Mouse (Mus musculus) MEL (cell line): ENCODE results near the gene Spsb1.

Experiments
- CHD1 ChIP-seq: IDR thresholded peaks from 2 replicates; pipeline ENCODE4 v1.6.1; 2012; ENCODE audit warnings: low read depth, mild to moderate bottlenecking, inconsistent platforms, low read length, improper control_type of control experiment
- CTCF ChIP-seq, 3 experiments: IDR thresholded peaks in 2 of 3; conservative IDR thresholded peaks in 1 of 3; 2 replicates each; pipeline ENCODE4 v1.5.1; 2011 to 2012; ENCODE audit warnings: low read length in 3 of 3, low read depth in 2 of 3, mild to moderate bottlenecking in 2 of 3, improper control_type of control experiment in 1 of 3, inconsistent platforms in 1 of 3, mixed read lengths in 1 of 3, moderate library complexity in 1 of 3; ENCODE audit not compliant: control insufficient read depth in 1 of 3, insufficient read depth in 1 of 3, poor library complexity in 1 of 3, severe bottlenecking in 1 of 3
- ELF1 ChIP-seq: IDR thresholded peaks from 2 replicates; pipeline ENCODE4 v1.6.1; 2014; ENCODE audit warnings: low read depth, mild to moderate bottlenecking, inconsistent platforms, low read length, improper control_type of control experiment, moderate library complexity
- HCFC1 ChIP-seq: IDR thresholded peaks from 2 replicates; pipeline ENCODE4 v1.6.1; 2012; ENCODE audit warnings: low read depth, mild to moderate bottlenecking, inconsistent platforms, low read length, improper control_type of control experiment, moderate library complexity
- MAFK ChIP-seq: IDR thresholded peaks from 2 replicates; pipeline ENCODE4 v1.6.1; 2011; ENCODE audit warnings: low read depth, mild to moderate bottlenecking, low read length, improper control_type of control experiment, borderline replicate concordance
- SIN3A ChIP-seq: IDR thresholded peaks from 2 replicates; pipeline ENCODE4 v1.6.1; 2012; ENCODE audit warnings: low read length, improper control_type of control experiment, inconsistent platforms
- UBTF ChIP-seq: IDR thresholded peaks from 2 replicates; pipeline ENCODE4 v1.6.1; 2012; ENCODE audit warnings: low read depth, mild to moderate bottlenecking, inconsistent platforms, low read length, improper control_type of control experiment, moderate library complexity, borderline replicate concordance; ENCODE audit not compliant: insufficient read depth
- ZC3H11A ChIP-seq: IDR thresholded peaks from 2 replicates; pipeline ENCODE4 v1.6.1; 2012; ENCODE audit warnings: low read depth, mild to moderate bottlenecking, inconsistent platforms, low read length, improper control_type of control experiment
- ZNF384 ChIP-seq: IDR thresholded peaks from 2 replicates; pipeline ENCODE4 v1.6.1; 2012; ENCODE audit warnings: low read depth, mild to moderate bottlenecking, inconsistent platforms, low read length, improper control_type of control experiment

DNA sequence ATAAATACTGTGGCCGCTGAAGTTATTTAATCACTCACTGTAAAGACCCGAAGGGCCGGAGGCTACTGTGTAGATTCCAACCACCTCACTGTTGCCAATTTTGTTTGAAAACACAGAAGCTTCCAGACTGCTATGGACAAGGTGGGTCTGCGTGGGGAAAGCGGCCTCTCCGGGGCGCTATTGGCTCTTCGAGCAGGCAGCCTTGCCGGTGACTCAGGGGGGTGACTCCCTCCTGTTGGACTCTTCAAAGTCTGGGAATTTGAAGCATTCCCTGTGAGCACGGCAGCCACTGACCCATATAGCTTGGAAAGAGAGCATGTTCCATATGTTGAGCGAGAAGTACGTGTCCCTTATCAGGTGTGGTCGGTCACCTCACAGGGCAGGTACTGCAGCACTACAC lies 1.2 kb upstream of the Spsb1 start:
- TF ChIP-seq SIN3A, result no peak
- no peak for TF ChIP-seq MAFK
- no peak for TF ChIP-seq ZNF384
- no peak for TF ChIP-seq CTCF (IDR thresholded peaks at IDR 0.05 in 2 of 3, conservative IDR thresholded peaks at IDR 0.05 in 1 of 3; ENCODE audit: control insufficient read depth in 1 of 3, insufficient read depth in 1 of 3, low read depth in 2 of 3, low read length in 3 of 3, poor library complexity in 1 of 3, severe bottlenecking in 1 of 3)
- TF ChIP-seq HCFC1, result no peak
- TF ChIP-seq ZC3H11A, result no peak
- TF ChIP-seq UBTF, result no peak
- TF ChIP-seq ELF1, result no peak
- no peak for TF ChIP-seq CHD1
